Mouse (Mus musculus) embryonic facial prominence, embryonic 13.5 days (tissue): ENCODE data around the gene Reg3d. TPM values are rescaled to one million over a fixed set of nuclear protein-coding genes. Genes with fewer than 3 reads are reported as not detected.
"Not testable (repeated sequence)": the region's sequence is repeated elsewhere in the genome, so short reads cannot be mapped to it uniquely, and the experiment has no call there.

Experiments used
- ATAC-seq: fragments of 200-750 bp; cut with Nextera tagmentation; 2 replicates; pipeline ENCODE4 v1.8.0; 2017; ENCODE audit warnings: low read depth; ENCODE audit not compliant: insufficient number of reproducible peaks, insufficient read depth, low FRiP score, low TSS enrichment
- H3K27ac ChIP-seq: fragments of 300-500 bp; sonication (generic); 2 replicates; pipeline ENCODE4 v1.5.1; 2015; ENCODE audit warnings: moderate library complexity, mild to moderate bottlenecking, inconsistent platforms
- H3K27me3 ChIP-seq: fragments of 300-500 bp; sonication (generic); 2 replicates; pipeline ENCODE4 v1.6.1; 2015; ENCODE audit warnings: mild to moderate bottlenecking, inconsistent platforms
- H3K36me3 ChIP-seq: fragments of 300-500 bp; sonication (generic); 2 replicates; pipeline ENCODE4 v1.6.1; 2015; ENCODE audit warnings: mild to moderate bottlenecking, inconsistent platforms
- H3K4me1 ChIP-seq: fragments of 300-500 bp; sonication (generic); 2 replicates; pipeline ENCODE4 v1.6.1; 2015; ENCODE audit warnings: inconsistent platforms
- H3K4me2 ChIP-seq: fragments of 300-500 bp; sonication (generic); 2 replicates; pipeline ENCODE4 v1.6.1; 2015; ENCODE audit warnings: moderate library complexity, mild to moderate bottlenecking, inconsistent platforms
- H3K4me3 ChIP-seq: fragments of 300-500 bp; sonication (generic); 2 replicates; pipeline ENCODE4 v1.5.1; 2015; ENCODE audit warnings: mild to moderate bottlenecking, inconsistent platforms
- H3K9ac ChIP-seq: fragments of 300-500 bp; sonication (generic); 2 replicates; pipeline ENCODE4 v1.6.1; 2015; ENCODE audit warnings: mild to moderate bottlenecking, inconsistent platforms
- H3K9me3 ChIP-seq: fragments of 300-500 bp; sonication (generic); 2 replicates; pipeline ENCODE4 v1.6.1; 2016; ENCODE audit warnings: inconsistent platforms
- WGBS: fragments of 180-500 bp; shearing (Covaris S2); methylation state at CpG from one replicate; pipeline ENCODE4 v1.1.7; 2015; ENCODE audit warnings: mixed read lengths; 5-methylcytosine and 5-hydroxymethylcytosine counted together
- polyA plus RNA-seq: library from polyadenylated mRNA; unstranded; fragments of >200 nt; fragmentation: Nextera tagmentation; extraction: Ambion mirVana; gene quantifications from 2 replicates; pipeline ENCODE4 v1.2.1, GENCODE M21; 2015

The Reg3d gene
- not detected in 2 replicates for polyA plus RNA-seq

DNA sequence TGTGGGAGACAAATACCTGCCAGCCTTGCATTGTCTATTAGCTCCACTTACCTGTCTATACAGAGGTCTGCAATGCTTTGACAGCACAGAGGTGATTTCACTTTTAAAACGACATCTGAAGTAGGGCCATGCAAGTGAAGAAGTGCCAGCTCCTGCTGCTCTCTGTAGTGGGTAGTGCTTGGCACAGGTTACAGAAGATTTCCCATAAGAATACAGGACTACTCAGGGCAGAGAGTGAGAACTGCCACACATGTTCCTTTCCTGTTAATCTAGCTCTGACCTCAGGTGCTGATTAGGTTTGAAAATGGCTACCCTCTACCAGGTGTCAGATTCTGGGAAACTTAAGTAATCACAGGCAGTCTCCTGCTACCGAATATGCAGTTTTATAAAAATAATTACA lies at the start of gene Reg3d:
TSS of gene Reg3d (minus strand) at position 101 of the 400 bp plus-strand sequence.
- Histone ChIP-seq H3K9me3 (no peaks in the 10 kb centered on the region), H3K4me3 (no peak within 1 kb of the TSS), H3K36me3 (no peaks in the 10 kb centered on the region), H3K9ac (no peak within 1 kb of the TSS), H3K4me2 (no peak within 1 kb of the TSS), H3K4me1 (no peaks in the 10 kb centered on the region), H3K27ac (no peak within 1 kb of the TSS), H3K27me3 (no peaks in the 10 kb centered on the region)
- WGBS: 72% methylated on average over 2 of the region's 2 CpGs
- ATAC-seq: no peak

DNA sequence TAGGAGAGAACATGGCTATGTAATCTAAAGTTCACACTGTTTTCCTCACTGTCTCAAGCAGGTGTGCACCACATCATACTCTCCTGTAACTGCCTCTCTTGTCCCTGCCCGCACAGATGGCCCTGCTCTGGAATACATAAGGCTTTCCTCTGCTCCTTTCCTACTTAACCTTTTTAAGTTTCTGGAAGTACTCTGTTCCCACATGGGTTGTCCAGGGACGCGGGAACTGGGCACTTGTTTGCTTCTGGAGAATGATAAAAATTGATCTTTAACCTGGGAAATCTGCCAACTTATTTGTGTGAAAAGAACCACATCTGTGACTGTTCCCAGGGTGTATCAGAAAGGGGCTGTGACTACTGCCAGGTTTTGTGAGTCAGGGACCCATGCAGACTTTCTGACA lies 46.8 kb upstream of the Reg3d start:
- H3K36me3 ChIP-seq: no peaks in the 10 kb centered on the region
- H3K9ac ChIP-seq: no peak overlapping the region
- H3K4me3 ChIP-seq: no peak overlapping the region
- no peaks in the 10 kb centered on the region for H3K4me1 ChIP-seq
- H3K27ac ChIP-seq: no peak overlapping the region
- H3K9me3 ChIP-seq: no peaks in the 10 kb centered on the region
- 92% methylated on average over 3 of the region's 3 CpGs for WGBS
- no peak for ATAC-seq
- no peaks in the 10 kb centered on the region for H3K27me3 ChIP-seq
- H3K4me2 ChIP-seq: no peak overlapping the region

DNA sequence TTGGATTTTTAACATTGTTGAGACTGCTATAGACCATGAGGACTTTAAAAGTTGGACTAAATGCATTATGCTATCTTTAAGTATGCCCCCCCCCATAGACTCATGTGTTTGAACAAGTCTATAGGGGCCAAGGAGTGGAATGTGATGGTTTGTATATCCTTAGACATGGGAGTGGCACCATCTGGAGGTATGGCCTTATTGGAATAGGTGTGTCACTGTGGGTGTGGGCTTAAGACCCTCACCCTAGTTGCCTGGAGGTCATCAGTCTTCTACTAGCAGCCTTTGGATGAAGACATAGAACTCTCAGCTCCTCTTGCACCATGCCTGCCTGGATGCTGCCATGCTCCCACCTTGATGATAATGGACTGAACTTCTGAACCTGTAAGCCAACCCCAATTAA lies 43.7 kb upstream of the Reg3d start, which contains the start of gene Reg1:
TSS of gene Reg1 (plus strand) at position 301 of the 400 bp plus-strand sequence.
- not testable (repeated sequence) for H3K4me2 ChIP-seq, H3K9ac ChIP-seq, H3K4me3 ChIP-seq, H3K27ac ChIP-seq, H3K4me1 ChIP-seq, H3K36me3 ChIP-seq, H3K27me3 ChIP-seq, H3K9me3 ChIP-seq, ATAC-seq

DNA sequence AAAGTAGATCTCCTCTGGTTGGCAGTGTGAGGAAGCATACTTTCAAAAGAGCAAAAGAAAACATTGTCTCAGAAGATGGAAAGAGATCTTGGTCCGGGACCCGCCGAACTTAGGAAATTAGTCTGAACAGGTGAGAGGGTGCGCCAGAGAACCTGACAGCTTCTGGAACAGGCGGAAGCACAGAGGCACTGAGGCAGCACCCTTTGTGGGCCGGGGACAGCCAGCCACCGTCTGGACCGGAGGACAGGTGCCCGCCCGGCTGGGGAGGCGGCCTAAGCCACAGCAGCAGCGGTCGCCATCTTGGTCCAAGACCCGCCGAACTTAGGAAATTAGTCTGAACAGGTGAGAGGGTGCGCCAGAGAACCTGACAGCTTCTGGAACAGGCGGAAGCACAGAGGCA lies 16.7 kb upstream of the Reg3d start, which contains the start of gene Reg2:
TSS of gene Reg2 (plus strand) at position 301 of the 400 bp plus-strand sequence.
- H3K9ac ChIP-seq, H3K36me3 ChIP-seq, H3K4me2 ChIP-seq, H3K9me3 ChIP-seq, H3K27me3 ChIP-seq, H3K27ac ChIP-seq, H3K4me3 ChIP-seq, H3K4me1 ChIP-seq, ATAC-seq: not testable (repeated sequence)
- WGBS: 96% methylated on average over 4 of the region's 17 CpGs

DNA sequence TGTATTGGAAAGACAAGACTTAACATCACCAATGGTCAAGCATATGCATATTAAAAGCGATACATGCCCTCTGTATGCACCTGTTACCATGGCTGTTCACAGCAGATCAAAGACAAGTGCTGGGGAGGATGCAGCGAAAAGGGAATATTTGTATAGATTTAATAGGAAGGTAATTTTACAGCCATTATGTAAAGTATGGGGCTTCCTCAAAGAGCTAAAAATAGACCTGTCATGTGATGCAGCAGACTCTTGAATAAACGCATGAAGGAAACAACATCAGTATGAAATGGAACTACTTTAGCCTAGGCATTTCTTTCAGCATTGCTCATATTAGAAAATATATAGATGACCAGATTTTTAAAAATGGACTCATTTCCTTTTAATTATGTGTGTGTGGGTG lies 6.9 kb upstream of the Reg3d start:
- H3K4me1 ChIP-seq: no peaks in the 10 kb centered on the region
- no peaks in the 10 kb centered on the region for H3K36me3 ChIP-seq
- 79% methylated on average over 3 of the region's 3 CpGs for WGBS
- H3K9me3 ChIP-seq: no peaks in the 10 kb centered on the region
- no peak overlapping the region for H3K4me2 ChIP-seq
- H3K27ac ChIP-seq: no peak overlapping the region
- H3K9ac ChIP-seq: no peak overlapping the region
- H3K27me3 ChIP-seq: no peaks in the 10 kb centered on the region
- no peak overlapping the region for H3K4me3 ChIP-seq
- ATAC-seq: no peak

DNA sequence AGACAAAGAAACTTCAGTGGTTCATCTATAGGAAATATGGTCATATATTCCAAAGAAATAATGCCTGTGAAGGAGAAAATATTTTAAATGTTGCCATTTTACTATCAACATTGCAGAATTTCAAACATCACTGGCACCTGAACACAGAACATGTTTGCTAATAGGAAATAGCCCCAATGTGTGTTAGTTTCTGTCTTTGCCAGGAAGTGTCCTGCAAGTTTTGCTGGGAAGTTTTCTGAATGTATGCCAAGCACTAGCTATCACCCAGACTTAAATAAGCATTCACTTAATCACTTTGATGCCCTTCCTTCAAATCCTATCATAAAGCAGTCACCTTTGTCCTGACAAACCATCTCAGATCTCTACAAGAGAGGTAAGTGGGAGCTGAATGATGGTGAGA lies 1.7 kb upstream of the Reg3d start, which contains the start of gene Reg3a:
TSS of gene Reg3a (plus strand) at position 301 of the 400 bp plus-strand sequence.
- Histone ChIP-seq H3K9me3 (no peaks in the 10 kb centered on the region), H3K4me1 (no peaks in the 10 kb centered on the region), H3K27ac (no peak within 1 kb of the TSS), H3K4me2 (no peak within 1 kb of the TSS), H3K4me3 (no peak within 1 kb of the TSS), H3K9ac (no peak within 1 kb of the TSS), H3K27me3 (no peaks in the 10 kb centered on the region), H3K36me3 (no peaks in the 10 kb centered on the region)
- no peak for ATAC-seq

DNA sequence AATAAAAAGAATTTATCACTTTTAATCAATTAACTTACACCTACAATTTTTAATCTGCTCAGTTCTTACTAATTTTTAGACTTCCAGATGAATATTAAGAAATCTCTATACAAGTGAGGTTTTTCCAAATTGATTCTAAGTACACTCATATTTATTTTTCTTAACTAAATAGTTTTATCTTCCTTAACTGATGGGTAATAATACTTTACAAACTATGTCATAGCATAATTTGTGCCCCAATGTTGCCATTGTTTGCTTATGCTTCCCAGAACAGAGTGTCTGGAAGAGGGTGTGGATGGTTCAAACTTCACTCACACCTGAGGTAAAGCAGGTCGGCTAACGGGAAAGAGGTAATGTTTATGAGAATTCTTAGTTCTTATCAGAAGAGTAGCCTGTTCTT lies 8.3 kb downstream of the Reg3d start, which contains the start of gene Reg3b:
TSS of gene Reg3b (plus strand) at position 301 of the 400 bp plus-strand sequence.
- H3K9ac ChIP-seq: no peak within 1 kb of the TSS
- 91% methylated on average over 2 of the region's 2 CpGs for WGBS
- H3K27ac ChIP-seq: no peak within 1 kb of the TSS
- no peak within 1 kb of the TSS for H3K4me3 ChIP-seq
- ATAC-seq: no peak
- no peaks in the 10 kb centered on the region for H3K4me1 ChIP-seq
- H3K27me3 ChIP-seq: no peaks in the 10 kb centered on the region
- no peak within 1 kb of the TSS for H3K4me2 ChIP-seq
- no peaks in the 10 kb centered on the region for H3K9me3 ChIP-seq
- no peaks in the 10 kb centered on the region for H3K36me3 ChIP-seq

DNA sequence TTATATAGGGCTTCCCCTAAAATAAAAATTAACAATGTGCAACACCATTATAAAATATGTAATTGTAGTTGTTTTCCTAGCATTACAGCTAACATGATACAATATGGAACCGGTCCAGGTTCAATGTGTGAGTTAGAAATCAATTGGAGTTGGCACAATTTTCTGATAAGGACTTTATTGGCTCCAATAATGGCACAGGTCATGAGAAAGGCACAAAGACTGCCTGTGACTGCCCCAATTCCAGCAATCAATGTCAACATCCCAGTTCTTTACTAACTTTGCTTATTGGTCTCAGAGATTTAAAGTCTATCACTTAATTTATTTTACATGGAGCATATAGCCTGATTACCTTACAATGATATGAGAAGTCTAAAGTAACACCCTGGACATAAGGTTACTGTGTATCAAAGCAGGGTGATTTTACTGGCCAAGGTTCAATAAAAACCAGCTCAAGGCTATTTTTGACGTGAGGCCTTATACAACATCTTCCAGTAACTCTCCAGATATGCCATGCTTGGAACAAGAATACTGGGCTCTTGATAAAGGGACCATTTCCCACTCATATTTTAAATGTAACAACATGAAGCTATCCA lies 16.6 kb downstream of the Reg3d start:
- Histone ChIP-seq H3K27ac (no peak overlapping the region), H3K4me2 (no peak overlapping the region), H3K36me3 (no peaks in the 10 kb centered on the region), H3K4me3 (no peak overlapping the region), H3K27me3 (no peaks in the 10 kb centered on the region), H3K4me1 (no peaks in the 10 kb centered on the region), H3K9ac (no peak overlapping the region), H3K9me3 (no peaks in the 10 kb centered on the region)
- WGBS: 57% methylated on average over 2 of the region's 2 CpGs
- ATAC-seq: no peak

DNA sequence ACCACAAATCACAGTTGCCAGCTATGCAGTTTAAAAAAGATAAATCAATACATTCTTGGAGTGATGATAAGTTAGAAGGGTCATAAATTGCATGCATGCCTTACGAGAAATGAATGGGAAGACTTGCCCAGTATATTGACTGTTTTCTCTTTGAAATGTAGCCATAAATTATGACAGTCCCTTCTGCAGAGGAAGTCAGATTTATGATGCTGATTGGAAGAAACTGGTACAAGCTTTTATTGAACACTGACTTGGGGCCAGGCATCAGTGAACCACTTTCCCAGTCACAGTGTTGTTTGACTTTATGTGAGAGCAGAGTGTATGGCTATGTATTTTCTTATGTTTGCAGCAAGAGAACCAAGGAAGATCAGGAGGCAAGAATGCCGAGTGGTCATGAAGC lies 37.0 kb downstream of the Reg3d start:
- 87% methylated on average over 2 of the region's 2 CpGs for WGBS
- Histone ChIP-seq H3K4me2 (no peak overlapping the region), H3K9me3 (no peaks in the 10 kb centered on the region), H3K9ac (no peak overlapping the region), H3K27ac (no peak overlapping the region), H3K36me3 (no peaks in the 10 kb centered on the region), H3K27me3 (no peaks in the 10 kb centered on the region), H3K4me3 (no peak overlapping the region), H3K4me1 (no peaks in the 10 kb centered on the region)
- ATAC-seq: no peak

DNA sequence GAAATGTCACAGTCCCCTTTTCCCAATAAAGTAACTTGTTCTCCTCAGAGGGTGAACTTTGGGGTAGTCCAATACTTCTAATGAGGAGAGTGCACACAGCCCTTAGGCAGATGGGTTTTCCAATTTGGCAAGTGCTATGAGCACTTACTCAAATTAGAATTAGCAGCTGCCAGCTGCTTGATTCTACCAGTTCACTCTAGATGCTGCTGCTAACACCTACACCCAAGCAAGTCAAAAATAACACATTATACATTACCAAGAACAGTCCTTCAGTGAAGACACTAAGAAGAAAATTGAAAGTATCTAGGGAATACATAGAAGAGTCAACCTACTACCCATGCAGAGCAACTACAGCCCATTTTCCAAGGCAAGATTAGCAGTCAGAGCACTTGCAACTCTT lies 38.4 kb downstream of the Reg3d start:
- Histone ChIP-seq H3K4me1 (no peaks in the 10 kb centered on the region), H3K9ac (no peak overlapping the region), H3K36me3 (no peaks in the 10 kb centered on the region), H3K4me3 (no peak overlapping the region), H3K27me3 (no peaks in the 10 kb centered on the region), H3K27ac (no peak overlapping the region), H3K4me2 (no peak overlapping the region), H3K9me3 (no peaks in the 10 kb centered on the region)
- ATAC-seq: no peak

DNA sequence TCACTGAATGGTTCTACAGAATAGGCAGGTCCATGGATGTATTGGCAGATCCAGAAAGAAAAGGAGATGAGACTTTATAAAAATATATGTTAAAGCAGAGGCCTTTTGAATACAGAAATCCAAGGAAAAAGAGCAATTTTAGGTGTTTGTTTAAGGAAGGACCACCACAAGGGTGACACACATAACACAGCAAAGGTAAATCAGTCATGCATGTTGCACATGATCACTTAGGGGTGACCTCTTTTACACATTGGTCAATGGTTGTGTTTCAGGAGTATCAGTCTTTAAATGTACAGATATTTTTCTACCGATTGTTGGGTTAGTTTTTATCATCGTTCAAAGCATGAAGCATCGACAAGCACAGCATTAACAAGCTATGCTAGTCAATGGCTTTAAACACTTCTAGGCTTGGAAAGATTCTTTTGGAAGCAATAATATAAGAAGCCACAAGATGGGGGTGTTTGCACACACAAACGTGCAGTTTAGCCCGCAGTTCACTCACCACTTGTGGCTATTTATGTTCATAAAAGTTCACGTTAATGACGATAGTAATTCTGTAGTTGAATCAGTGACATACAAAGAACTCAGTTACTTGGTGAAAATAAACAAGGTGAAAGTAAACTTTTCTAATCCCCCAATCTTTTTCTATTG lies 46.6 kb downstream of the Reg3d start:
- H3K4me3 ChIP-seq: no peak overlapping the region

DNA sequence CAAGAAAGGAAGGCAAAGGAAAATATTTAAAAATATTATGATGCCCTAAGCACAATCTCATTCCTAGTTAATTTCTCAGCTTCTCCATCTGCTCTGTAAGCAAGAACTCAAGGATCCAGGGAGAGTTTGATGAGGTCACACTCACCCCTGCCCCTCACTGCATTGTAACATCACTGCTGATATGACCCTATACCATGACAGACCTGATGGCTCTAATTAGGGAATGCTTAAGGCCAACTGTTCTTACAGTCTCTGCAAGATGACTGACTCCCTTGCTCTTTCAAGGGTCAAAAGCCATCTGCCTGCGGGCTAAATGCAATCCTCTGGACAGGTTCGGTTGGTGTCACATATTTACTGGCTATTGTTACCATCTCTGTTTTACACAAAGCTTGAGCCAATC lies 49.5 kb downstream of the Reg3d start:
- Histone ChIP-seq H3K9ac (no peak overlapping the region), H3K36me3 (no peaks in the 10 kb centered on the region), H3K4me2 (no peak overlapping the region), H3K4me1 (no peaks in the 10 kb centered on the region), H3K27me3 (no peaks in the 10 kb centered on the region), H3K4me3 (no peak overlapping the region), H3K27ac (no peak overlapping the region), H3K9me3 (no peaks in the 10 kb centered on the region)
- ATAC-seq: no peak
- 19% methylated on average over 2 of the region's 2 CpGs for WGBS

More for the DNA sequence above, 46.6 kb downstream of the Reg3d start:
- 33% methylated on average over 7 of the region's 7 CpGs for WGBS
- Histone ChIP-seq H3K27ac (no peak overlapping the region), H3K27me3 (no peaks in the 10 kb centered on the region), H3K36me3 (no peaks in the 10 kb centered on the region), H3K4me1 (no peaks in the 10 kb centered on the region), H3K9ac (no peak overlapping the region), H3K9me3 (no peaks in the 10 kb centered on the region), H3K4me2 (no peak overlapping the region)
- ATAC-seq: no peak
